Mouse (Mus musculus): ENCODE measurements around the gene Gnptab. TPM values are rescaled to one million over a fixed set of nuclear protein-coding genes. Genes with fewer than 3 reads are reported as not detected.

Gene Gnptab
- total RNA-seq, 2 experiments from 2014 or later = 67.8 to 71.8 TPM

GRCm38 (mm10) chr10:88374984-88375383 is 3.9 kb upstream of the Gnptab start:
- no peak for DNase-seq (ENCODE audit: low spot score in 2 of 2)

- DNase-seq (ENCODE audit: low spot score in 2 of 2) = peak; percentile 95 to 98
Observed at GRCm38 (mm10) chr10:88376770-88377169, 2.2 kb upstream of the Gnptab start.

- no peak for DNase-seq (ENCODE audit: low spot score in 2 of 2)
Observed at GRCm38 (mm10) chr10:88377666-88378065, 1.3 kb upstream of the Gnptab start.

- peak in 1 of 2 experiments; percentile 23 for DNase-seq (ENCODE audit: low spot score in 2 of 2)
Observed at GRCm38 (mm10) chr10:88380002-88380401, 1.1 kb downstream of the Gnptab start.

- no peak for DNase-seq (ENCODE audit: low spot score in 2 of 2)
Observed at GRCm38 (mm10) chr10:88380430-88381060, 1.6 kb downstream of the Gnptab start.

- DNase-seq (ENCODE audit: low spot score in 2 of 2) = no peak
Observed at GRCm38 (mm10) chr10:88381286-88381685, 2.4 kb downstream of the Gnptab start.

GRCm38 (mm10) chr10:88382009-88382408 is 3.1 kb downstream of the Gnptab start:
- DNase-seq (ENCODE audit: low spot score in 2 of 2) = no peak

GRCm38 (mm10) chr10:88383479-88383878 is 4.5 kb downstream of the Gnptab start:
- no peak for DNase-seq (ENCODE audit: low spot score in 2 of 2)

GRCm38 (mm10) chr10:88384081-88384480 is 5.1 kb downstream of the Gnptab start:
- no peak for DNase-seq (ENCODE audit: low spot score in 2 of 2)

- DNase-seq (ENCODE audit: low spot score in 2 of 2) = no peak
Observed at GRCm38 (mm10) chr10:88385290-88385689, 6.4 kb downstream of the Gnptab start.

GRCm38 (mm10) chr10:88385758-88386157 is 6.8 kb downstream of the Gnptab start:
- no peak for DNase-seq (ENCODE audit: low spot score in 2 of 2)

- DNase-seq (ENCODE audit: low spot score in 2 of 2) = no peak
Observed at GRCm38 (mm10) chr10:88386251-88386650, 7.3 kb downstream of the Gnptab start.

- DNase-seq (ENCODE audit: low spot score in 2 of 2) = no peak
Observed at GRCm38 (mm10) chr10:88389576-88389975, 10.6 kb downstream of the Gnptab start.

- DNase-seq (ENCODE audit: low spot score in 2 of 2) = no peak
Observed at GRCm38 (mm10) chr10:88390096-88390790, 11.3 kb downstream of the Gnptab start.

- DNase-seq (ENCODE audit: low spot score in 2 of 2) = no peak
Observed at GRCm38 (mm10) chr10:88391495-88391894, 12.6 kb downstream of the Gnptab start.

GRCm38 (mm10) chr10:88392181-88392847 is 13.4 kb downstream of the Gnptab start:
- peak in 1 of 2 experiments; percentile 24 for DNase-seq (ENCODE audit: low spot score in 2 of 2)

- DNase-seq (ENCODE audit: low spot score in 2 of 2) = no peak
Observed at GRCm38 (mm10) chr10:88398668-88399243, 19.8 kb downstream of the Gnptab start.

GRCm38 (mm10) chr10:88399271-88399670 is 20.3 kb downstream of the Gnptab start:
- DNase-seq (ENCODE audit: low spot score in 2 of 2) = no peak

- DNase-seq (ENCODE audit: low spot score in 2 of 2) = no peak
Observed at GRCm38 (mm10) chr10:88403021-88403420, 24.1 kb downstream of the Gnptab start.

- no peak for DNase-seq (ENCODE audit: low spot score in 2 of 2)
Observed at GRCm38 (mm10) chr10:88404220-88404619, 25.3 kb downstream of the Gnptab start.

GRCm38 (mm10) chr10:88405812-88406211 is 26.9 kb downstream of the Gnptab start:
- peak in 1 of 2 experiments; percentile 12 for DNase-seq (ENCODE audit: low spot score in 2 of 2)

Data from left cerebral cortex, adult 18-20 months (tissue).